Mouse (Mus musculus): ENCODE data around the gene Spry1.
"Not testable (repeated sequence)": the region's sequence is repeated elsewhere in the genome, so short reads cannot be mapped to it uniquely, and the experiment has no call there.

The Spry1 gene

DNA sequence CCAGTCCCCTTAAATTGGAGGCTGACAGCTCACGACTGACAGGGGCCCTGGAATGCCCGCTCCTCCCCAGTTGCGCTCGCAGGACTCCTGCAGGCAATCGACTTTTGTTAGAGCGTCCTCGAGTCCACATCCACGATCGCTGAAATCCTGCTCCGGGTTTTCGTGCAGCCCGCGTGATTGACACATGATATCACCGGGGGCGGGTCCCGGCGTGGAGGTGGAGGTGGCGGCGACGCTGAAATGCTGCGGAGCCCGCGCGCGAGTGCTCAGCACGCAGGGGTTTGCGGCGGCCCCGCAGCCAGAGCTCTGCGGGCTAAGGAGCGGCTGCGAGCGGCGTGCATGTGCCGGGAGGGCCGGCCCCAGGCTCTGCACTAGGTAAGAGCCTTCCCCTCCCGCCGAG, at the start of gene Spry1:
Gene Spry1, plus strand, starts transcription at position 258 of the 400 bp plus-strand sequence.
- DNase-seq, result peak; percentile 92 to 99

DNA sequence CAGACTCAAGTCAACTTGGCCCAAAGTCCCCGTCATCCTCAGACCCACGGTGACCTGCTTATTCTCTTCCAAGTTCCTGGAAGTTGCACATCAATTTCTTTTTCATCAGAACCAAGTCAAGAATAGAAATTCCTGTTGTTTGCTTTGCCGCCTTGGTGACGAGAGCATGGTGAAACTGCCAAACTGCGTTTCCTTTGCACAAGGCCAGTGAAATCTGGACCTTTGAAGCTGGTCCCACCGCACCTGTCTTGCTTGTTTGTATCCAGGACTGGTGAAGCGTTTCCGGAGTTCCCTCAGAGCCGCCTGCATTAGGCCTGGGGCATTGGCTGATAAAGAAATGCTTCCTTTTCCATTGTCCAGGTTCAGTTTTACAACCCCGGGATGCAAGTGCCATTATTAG, 44.0 kb upstream of the Spry1 start:
- DNase-seq, result no peak

DNA sequence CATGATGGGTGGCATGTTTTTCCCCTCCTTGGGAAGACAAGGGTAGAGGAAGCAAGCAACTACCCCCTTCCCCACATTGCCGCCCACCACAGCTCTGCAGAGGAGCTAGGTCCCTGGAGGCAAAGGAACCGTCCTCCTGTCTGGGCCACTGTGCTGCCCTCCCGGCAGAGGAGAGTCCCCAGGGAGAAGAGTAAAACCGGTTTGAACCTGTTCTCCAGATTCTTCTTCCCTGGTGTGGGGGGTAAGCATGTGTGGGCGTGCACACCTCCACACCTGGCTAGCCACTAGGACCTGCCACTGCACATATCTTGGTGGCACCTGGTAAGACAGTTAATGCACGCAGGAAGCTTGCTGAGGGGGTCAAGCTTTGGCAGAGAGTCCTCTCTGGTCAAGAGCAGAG, 43.2 kb upstream of the Spry1 start:
- DNase-seq, result no peak

DNA sequence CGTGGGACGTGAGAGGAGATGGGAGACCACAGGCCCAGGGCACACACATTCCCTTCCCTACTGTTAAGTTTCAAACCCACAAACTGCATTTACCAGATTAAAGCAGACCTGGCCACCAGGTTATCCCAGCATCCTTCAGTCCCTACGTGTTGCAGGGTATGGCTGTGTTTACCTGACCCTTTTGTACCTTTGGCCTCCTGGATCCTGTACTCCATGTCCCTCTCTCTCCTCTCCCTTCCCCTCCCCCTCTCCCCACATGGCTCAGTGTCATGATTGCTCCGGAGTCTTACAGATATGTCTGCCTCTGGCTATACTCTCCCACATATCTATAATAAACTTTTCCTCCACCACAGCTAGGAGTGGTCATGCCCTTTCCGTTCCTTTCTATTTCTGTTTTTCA, 42.5 kb upstream of the Spry1 start:
- DNase-seq, result no peak

DNA sequence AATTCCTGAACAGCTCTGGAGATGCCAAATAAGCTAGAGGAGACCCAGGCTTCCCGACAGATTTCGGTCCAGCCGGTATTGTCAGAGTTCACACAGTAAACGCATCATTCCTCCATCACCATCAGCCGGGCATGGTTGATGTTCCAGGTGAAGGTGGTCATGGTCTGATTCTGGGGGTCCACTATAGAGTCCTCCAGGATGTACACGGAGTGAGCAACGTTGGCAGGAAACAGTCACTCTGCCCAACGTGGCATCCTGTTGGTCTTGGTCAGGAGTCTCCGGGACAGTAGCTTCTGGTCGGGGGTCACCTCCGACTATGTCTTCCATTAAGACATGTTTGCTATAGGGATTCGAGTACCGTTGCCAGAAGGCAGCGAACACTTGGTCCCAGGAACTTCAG, 40.1 kb upstream of the Spry1 start:
- not testable (repeated sequence) for DNase-seq

DNA sequence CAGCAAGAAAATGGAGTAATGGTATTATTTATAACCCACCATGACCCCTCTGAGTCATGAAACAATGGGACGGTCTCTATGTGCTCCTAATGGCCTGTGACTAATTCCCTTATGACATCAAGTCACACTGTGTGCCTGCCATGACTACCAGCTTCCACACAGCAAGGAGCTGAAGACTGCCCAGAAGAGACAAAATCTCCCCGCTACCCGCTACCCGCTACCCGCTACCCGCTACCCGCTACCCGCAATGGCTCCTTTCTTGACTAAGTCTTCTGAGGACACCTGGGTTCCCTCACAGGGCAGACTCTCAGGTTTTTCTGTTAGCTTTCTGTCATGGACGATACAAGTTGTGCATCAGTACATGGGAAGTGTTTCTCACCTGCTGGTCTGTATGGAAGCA, 37.4 kb upstream of the Spry1 start:
- DNase-seq, result no peak

DNA sequence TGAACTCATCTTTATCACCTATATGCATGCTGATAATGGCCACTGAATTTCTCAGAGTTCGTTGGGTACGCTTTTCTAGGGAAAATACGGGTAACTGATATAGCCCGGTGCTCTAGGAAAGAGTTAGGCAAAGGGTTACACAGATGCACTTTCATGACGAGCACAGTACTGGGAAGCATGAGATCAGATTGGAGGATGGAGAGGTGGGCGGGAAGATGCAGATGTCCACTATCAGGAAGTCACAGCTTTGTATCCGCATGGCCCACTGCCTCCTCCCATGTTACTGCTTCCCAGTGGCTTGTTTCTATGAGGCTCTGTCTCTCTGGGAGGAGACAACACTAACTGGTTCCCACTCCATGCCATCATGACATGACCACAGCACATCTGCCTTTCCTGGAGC, 36.9 kb upstream of the Spry1 start:
- DNase-seq, result no peak

DNA sequence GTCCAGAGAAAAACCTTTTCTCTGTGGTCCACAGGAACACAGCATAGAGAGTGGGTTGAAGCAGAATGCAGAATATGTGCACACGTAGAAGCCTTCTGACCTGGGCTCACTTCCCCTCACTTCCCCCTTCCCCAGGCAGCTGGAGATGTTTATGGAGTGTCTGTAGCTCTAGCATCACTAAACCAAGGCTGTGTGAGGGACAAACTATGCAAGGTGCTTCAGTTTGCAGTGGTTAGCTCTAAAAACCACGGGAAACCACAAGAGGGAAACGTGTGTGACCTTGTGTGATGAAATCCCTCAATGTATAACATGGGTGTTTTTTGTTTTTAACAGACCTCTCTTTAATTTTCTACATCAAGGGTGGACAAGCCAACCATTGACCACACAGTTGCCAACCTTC, 36.2 kb upstream of the Spry1 start:
- DNase-seq, result no peak

DNA sequence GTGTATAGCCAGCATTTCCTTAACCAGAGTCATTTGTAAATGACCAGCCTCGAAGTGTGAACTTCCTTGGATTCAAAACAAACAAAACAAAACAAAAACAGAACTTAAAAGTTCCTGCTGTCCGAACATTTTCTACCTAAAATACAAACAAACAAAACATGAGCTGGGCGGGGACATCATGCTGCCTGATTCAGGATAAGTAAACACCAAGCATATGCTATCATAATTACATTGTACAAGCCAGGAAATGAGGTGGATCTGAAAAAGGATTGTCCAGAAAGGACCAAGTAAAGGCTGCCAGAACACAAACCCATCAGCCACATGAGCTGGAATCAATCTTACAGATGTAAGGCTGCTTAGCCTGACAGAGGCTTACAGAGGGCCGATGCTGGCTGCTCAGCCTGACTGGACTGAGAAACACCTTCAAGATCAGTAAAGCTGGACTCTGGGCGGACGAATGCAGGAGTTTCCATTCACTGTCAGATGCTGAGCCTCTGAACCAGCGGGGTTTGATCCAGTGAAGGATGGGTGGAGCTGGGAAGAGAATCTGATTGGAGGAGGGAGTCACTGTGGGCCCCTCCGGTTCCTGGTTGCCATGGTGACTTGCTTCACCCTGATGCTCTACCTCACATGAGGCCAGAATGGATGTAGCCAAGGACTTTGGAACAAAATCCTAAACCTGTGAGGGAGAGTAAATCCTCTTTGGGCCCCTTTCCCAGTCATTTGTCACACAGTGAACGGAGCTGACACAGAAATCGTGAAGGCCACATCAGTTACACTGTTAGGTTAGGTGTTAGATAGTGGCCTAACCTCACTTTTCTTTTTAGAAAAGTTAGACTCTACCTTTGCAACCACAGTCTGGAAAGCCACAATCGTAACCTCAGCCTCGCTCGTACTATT, 34.5 kb upstream of the Spry1 start:
- peak; percentile 42 to 57 for DNase-seq

DNA sequence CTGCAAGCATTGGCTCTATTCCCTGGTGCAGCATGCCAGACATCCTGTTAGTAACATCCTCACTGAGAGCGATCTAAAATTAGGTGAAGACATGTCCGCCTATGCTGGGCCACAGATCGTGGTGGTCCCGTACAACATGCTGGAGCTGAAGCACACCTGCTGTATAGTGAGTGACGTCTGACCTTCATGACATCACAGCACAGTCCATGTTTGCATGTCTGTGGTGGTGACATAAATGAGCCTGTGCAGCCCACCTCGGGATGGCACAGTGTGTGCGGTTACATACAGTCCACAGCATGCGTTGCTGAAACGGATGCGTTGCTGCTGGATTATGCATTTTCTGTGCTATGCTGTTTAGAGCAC, 33.9 kb upstream of the Spry1 start:
- peak; percentile 31 to 37 for DNase-seq

DNA sequence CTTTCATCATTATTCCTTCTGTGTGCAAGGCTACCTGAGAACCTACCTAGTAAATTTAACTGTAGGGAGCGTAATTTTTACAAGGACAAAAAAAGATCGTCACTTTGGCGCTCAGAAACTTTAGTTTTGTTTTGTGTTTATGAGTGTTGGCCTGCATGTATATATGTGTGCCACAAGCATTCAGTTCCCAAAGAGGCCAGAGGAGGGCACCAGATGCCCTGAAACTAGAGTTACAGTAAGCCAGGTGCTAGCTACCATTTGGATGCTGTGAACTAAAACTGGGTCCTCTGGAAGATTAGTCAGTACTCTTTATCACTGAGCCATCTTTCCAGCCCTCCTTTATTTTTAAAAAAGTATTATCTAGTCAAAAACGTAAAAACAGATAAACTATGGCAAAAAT, 30.8 kb upstream of the Spry1 start:
- DNase-seq, result no peak

DNA sequence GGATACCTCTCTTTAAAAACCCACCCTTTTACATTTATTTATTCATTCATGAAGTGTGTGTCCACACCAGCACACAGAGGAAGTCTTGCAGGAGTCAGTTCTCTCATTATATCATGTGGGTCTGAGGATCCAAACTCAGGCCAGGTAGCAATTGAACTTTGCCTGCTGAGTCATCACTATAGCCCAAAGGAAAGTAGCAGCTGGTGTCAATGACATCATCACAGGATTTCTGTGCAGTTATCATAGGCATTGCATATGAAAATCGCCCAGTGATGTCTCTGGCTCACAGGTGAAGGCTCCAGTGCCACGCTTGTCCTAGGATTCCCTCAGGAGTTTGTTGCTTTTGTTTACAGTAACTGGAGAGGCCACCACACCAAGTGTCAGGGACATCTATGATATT, 29.1 kb upstream of the Spry1 start:
- DNase-seq, result no peak

DNA sequence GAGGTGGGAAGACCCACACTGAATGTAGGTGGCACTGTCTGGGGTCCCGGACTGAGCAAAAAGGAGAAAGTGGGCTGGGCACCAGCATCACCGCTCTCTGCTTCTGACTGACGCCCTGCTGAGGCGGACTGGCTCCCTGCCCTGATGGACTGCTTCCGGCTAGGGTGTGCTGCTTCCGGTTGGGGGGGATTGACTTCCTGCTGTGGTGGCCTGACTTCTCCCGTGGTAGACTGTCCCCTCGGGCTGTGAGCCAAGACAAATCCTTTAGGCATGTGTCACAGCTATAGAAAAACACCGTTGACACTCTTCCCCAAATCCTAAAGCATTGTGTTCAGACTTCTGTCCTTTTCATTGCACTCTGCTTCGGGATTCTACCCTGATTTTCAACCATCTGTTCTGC, 26.0 kb upstream of the Spry1 start:
- DNase-seq, result no peak

DNA sequence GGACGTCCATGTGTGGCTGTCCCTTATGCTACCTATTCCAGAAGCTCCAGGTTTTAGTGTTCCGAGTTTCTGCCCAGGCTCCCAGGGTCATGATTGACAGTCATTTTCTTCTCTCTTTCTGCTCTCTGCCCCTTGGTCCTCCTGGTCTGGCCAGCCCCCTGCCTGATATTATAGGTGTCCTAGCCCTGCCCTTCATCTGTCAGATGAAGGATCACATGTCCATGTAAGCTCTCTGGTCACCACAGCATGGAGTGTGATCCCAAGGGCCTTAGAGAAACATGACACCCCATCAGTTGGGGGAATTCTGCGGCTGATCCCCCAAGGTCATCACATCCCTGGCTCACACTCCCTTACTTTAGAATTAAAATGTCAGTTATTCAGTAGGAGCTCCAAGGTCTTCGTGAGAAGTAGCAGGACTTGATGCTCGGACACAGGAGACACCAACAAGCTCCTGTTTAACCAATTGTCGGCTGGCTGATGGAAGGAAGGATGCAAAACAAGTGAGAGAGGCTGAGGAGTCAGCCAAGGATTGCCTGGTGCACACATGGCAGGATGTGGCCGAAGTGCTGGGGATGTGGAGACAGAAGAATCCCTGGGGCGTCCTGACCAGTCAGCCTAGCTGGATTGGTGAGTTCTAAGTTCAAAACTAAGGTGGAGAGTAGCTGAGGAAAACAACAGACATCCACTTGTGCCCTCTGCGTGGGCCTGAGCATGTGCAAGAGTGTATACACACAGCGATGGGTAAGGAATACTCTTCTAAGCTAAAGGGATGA, 24.7 kb upstream of the Spry1 start:
- no peak for DNase-seq

DNA sequence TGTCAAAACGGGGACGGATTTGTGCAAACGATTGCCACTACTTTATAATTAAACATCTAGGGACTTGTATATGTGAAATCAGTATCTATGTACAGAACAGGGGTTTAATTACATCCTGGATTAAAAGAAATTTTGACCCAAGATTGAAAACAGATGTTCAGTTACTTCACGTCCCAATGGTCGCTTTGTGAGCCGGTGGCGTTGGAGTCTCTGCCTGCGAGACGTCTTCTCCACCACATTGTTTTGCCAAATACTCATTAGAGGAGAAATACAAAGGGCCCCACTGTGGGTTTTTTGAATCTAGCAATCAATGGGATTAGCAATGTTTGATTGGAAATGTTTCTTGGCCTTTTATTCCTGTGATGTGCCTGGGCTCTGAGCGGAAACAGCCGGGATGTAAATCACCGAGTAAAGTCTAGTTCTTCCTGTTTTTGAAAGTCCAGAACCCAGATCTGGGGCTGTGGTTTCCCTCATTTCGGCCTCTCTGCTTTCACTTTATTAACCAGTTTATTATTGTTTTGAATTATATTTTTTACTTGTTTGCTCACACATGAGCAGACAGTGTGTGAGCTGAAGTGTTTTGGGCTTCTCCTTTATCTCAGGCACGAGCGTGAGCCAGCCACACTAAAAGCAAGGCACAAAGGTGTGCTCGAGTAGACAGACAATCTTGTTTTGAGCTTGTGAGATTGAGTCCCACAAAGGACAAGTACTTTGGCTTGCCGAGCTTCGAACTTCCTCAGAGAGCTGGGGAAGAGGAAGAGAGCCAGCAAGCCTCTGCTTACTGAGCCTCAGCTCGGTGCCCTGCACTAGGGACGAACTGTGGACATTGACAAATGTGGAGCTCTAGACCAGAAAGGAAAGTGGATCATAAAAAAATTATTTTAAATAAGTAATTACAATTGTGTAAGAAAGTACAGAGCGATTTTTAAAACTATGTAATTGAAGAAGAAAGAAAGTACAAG, 22.9 kb upstream of the Spry1 start:
- DNase-seq, result no peak

DNA sequence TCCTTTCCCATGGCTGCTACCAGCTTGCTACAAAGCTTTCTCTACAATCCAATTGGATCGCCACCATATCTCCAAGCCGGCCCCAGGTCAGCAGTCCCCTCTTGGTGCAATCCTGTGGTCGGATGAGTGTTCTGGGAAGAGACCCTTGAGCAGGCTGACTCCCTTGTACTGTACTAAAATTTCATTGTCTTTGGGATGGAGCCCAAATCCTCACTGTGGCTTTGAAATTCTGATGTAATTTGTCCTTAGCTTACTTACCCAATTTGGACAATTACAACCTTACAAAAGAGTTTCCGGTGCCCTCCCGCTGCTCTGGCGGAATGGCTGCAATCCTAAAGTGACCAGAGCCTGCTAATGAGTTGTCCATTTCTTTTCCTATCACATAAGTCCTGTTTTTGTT, 7.5 kb upstream of the Spry1 start:
- no peak for DNase-seq

DNA sequence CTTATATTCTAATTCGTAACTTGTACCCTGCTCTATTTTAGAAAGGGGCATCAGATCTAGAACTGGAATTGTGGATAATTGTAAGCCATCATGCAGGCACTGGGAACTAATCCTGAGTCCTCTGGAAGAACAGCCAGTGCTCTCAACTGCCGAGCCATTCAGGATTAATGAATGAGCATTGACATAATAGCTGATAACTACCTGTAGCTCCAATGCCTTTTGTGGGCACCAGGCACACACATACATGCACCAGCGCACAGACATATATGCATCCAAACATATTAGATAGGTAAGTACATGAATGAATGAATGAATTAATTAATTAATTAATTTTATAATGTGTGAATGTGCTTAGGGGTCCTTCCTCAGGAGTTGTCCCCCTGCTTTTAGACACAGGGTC, 7.0 kb upstream of the Spry1 start:
- no peak for DNase-seq

DNA sequence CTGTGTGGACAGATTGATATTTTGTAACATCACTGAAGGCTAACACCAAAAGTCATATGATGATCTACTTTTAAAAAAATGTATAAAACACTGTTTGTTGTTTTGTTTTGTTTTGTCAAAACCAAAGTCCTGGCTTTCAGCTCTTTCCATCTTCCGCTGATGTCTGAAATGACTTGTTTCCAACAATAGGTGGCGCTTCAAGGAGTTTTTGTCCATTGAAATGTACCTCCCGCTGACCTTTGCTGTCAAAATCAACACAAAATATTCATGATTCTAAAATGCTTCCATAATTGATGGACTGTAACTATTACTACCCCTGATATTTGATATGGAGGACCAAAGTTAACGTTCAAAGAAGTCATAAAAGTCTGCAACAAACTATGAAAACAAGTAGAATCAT, 5.1 kb upstream of the Spry1 start:
- DNase-seq, result peak; percentile 35 to 37

DNA sequence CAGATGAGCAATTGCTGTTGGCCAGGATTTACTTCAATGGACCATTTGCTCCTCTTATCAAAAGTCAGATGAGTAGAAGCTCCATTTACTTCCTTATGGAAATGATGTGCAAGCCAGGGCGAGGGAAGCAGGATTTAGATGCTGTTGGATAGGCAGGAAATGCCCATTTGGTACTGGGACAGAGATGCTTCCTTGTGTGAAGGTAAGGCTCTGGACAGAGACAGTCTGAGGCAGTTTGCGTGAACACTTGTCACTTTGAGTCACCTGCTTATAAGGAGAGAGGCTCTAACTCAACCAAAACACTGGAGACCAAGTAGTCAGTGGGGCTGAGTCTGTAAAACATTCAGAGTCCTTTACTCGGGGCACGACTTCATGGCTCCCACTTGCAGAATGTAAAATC, 2.8 kb upstream of the Spry1 start:
- DNase-seq, result no peak

DNA sequence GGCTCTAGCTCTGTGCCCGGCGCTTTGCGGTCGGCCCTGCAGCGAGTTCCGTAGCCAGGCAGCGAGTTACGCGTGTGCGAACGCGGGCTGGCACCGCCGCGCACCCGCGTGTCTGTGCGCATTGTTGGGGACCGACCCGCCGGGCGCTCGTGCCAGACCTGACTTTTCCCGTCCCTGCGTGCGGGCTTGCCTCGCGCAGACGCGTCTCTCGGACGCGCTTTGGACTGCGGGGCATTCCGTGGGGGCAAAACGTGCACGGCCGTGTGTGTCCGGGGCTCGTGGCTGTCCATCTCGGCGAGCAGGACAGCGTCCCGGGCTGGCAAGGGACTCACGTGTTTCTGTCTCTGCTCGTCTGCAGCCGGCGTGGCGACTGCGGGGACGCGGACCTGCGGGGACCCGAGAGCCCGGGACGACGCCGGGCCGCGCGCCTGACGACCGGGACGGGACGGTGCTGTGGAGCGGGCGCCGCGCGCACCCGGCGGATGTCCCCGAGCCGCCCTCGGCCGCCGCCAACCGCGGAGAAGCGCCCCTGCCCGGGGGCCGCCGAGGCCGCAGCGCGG, 495 bp downstream of the Spry1 start:
- peak; percentile 56 to 73 for DNase-seq

DNA sequence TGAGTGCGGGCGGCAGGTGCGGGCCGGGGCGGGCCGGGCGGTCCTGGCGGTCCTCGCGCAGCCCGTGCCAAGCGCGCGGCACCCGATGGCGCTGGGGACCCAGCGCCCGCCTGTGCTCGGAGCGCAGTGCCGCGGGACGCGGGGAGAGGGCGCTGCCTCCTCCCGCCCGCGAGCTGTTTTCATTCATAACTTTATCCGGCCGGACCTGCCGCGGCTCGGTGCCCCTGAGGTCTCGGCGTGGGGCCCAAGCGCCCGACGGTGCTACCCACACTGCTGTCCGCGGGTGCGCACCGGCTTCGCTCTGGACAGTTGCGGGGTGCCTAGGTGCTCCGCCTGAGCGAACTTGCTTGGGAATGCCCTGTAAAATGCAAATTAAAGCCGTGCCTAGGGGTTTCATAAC, 1.1 kb downstream of the Spry1 start:
- peak; percentile 72 to 81 for DNase-seq

DNA sequence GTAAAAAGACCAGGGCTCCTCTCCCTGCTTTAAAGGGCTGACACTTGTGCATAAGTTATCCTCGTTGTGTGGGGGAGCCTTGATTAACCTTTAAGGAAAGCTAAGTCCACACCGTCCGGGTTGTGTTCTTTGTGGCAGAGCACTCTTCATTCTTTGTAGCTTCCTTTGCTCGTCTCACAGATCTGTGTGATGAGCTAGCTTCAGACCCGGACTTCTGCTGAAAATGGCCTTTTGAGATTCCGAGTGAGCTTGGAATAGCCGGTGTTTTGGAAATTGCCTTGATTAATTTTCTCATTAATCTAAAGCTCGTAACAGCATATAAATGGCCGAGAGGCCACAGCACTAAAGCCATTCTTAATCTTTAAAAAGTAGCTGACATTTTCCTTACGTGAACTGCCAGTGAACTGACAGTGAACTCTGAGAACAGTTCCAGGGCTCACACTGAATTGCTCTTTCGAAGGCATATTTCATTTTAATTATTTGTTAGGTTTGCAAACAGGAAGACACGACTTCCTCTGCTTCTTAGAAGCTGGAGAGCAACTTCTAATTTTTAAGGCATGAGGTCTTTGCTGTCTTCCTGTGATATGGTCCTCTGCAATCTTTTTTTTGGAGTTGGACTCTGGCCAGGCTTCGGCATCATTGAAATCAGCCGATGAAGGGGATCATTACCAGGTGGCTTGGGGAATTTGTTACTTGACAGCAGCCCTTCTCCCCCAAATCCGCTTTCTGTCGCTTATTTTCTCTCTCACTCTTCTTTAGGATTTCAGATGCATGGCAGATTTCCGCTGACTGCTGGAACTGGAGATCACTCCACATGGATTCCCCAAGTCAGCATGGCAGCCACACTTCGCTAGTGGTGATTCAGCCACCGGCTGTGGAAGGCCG, 2.3 kb downstream of the Spry1 start:
- peak in 1 of 2 experiments; percentile 12 for DNase-seq
